Mouse (Mus musculus) adipocyte (in vitro differentiated cells): ENCODE measurements around the gene Kdm4c.
A peak's percentile ranks its signal among the peaks of the same experiment; 100 is the strongest.
"Not testable (repeated sequence)": the region's sequence is repeated elsewhere in the genome, so short reads cannot be mapped to it uniquely, and the experiment has no call there.

ENCODE experiments used
- DNase-seq: peaks from one replicate; pipeline ENCODE4 v3.0.0-alpha.2; 2016; ENCODE audit warnings: low spot score

Kdm4c gene

DNA sequence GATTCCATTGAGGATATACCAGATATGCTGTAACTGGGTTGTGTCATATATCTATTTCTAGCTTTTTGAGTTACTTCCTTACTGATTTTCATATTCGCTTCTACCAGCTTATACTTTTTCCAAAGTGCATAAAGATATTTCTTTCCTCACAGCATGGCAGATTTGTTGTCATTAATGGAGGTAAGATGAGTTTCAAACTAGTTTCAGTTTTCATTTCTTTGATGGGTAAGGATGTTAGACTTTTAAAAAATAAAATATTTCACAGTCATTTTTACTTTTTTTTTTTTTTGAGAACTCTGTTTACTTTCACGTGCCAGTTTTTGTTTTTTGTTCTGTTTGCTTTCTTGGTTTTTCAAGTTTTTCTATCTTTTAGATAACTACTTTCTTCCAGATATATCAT is 70.6 kb downstream of the Kdm4c start:
- no peak for DNase-seq

DNA sequence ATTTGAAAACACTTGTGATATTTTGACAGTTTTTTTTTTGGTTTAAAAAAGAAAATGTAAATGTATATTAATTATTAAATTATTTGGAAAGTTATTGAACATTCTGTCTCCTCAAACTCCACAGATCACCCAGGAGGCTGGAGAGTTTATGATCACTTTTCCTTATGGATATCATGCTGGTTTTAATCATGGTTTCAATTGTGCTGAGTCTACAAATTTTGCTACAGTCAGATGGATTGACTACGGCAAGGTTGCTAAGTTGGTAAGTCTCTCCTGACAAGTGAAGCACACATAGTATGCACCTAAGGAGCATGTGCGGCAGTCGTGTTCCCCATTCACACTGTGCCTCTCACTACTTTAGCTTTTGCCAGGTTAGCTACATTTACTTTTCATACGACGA is 73.1 kb downstream of the Kdm4c start:
- DNase-seq = no peak

DNA sequence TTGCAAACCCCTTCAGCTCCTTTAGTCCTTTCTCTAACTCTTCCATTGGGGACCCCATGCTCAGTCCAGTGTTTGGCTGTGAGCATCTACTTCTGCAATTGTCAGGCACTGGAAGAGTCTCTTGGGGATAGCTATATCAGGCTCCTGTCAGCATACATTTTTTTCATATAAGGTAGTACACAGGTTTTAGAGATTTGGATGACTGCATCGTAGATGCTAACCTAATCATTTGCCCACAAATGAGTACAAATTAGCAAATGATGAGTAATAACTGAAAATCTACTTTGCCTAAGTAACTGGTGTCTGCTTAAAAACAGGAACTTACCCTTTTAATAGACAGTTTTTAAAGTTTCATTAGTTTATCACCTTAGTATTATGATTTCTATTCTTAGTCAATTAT is 77.0 kb downstream of the Kdm4c start:
- no peak for DNase-seq

DNA sequence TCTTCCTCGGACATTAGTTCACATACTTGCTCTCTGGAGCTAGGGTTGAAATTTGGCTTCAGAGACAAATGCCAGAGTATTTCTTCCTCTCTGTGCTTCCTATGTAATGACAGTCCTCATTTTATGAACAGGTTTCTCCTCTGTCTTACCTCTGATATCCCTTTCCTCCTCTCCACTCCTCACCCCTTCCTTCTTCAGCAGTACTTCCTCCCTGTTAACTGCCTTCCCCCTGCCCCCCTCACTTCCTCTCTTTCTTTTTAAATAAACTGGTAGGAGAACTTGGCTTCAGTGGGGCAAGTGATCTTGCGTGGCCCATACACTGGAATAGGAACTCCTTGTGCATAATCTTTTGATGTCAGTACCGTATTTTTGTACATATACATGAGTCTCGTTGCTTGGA is 115.2 kb downstream of the Kdm4c start:
- no peak for DNase-seq

DNA sequence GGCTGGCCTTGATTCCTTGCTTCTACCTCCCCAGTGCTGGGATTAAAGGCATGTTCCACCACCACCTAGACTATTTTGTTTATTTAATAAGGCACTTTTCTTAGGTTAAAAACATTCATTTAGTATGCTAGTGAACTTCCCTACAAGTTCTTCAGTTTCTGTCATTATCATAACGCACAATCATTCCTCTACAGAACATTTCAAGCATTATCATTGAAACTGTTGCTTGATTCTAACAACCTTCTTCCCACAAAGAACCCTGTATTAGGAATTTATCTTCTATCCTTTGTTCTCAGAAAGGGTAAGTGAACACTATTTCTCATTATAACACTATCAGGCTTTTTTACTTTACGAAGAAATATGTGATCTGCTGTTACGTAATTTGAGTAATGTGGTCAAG is 118.0 kb downstream of the Kdm4c start:
- no peak for DNase-seq

DNA sequence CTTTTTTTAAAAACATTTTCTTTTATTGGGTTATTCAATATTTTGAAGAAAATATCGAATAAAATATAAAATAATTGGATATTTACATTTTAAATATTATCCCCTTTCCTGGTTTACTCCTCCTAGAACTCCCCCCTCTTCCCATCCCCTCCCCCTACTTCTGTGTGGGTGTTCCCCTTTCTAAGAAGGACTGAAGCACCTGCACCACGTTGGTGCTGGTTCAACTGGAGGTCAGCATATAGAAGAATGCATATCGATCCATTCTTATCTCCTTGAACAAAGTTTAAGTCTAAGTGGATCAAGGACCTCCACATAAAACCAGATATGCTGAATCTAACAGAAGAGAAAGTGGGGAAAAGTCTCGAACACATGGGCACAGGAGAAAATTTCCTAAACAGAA is 144.3 kb downstream of the Kdm4c start:
- DNase-seq = no peak

DNA sequence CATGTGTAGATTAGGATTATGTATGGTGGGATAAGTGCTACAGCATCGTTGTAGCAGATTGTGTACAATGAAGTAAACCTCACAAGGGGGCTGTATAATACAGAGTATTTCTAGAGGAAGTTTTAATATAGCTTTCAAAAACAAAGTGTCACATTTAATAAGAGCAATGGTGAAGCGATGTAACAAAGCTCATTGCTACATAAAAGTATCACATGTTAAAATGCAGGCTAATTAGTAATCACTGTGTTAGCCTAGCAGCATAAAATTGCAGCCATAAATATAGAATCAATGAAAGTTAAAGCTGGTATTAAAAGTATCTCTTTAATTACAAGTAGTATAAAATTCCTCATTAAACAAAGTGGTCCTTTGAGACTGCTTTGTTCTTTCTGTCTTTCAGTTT is 150.9 kb downstream of the Kdm4c start:
- DNase-seq = no peak

DNA sequence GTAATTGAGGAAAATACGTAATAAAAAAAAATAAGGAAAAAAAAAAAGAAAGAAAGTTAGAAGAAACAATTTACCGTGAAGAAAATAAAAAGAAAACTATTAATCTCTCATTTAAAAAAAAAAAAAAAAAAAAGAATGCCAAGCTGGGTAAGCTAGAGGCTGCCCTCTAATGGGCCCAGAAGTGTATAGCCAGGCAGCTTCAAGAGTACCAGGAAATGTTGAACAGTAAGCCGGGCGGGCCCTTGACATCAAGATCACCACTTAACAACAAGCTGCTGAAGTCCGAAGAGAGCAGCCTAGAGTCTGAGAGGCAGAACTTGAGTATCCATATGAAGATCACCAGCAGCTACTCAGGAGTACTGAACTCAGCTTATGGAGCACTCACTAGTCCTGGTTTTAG is 154.3 kb downstream of the Kdm4c start:
- DNase-seq = peak; percentile 4

DNA sequence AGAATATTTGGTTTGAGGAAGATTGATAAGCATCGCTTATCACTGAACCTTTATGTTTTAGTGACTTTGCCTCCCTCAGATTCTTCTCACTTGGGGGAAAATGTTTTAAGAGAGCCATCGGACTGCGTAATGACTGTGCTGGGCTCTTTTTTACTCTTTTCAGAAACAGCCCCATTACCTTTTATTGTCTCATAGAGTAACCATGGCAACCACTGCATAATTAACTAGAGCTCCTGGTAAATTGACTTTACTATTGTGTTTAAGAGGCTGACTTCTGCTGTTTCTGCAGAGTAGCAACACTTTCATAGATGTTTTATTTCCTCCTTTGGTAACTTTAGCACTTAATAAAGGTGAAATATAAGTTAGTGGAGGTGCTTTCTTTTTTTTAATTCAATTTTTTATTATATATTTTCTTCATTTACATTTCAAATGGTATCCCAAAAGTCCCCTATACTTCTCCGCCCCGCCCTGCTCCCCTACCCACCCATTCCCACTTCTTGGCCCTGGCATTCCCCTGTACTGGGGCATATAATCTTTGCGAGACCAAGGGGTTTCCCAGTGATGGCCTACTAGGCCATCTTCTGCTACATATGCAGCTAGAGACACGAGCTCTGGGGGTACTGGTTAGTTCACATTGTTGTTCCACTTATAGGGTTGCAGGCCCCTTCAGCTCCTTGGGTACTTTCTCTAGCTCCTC is 159.5 kb downstream of the Kdm4c start:
- not testable (repeated sequence) for DNase-seq

DNA sequence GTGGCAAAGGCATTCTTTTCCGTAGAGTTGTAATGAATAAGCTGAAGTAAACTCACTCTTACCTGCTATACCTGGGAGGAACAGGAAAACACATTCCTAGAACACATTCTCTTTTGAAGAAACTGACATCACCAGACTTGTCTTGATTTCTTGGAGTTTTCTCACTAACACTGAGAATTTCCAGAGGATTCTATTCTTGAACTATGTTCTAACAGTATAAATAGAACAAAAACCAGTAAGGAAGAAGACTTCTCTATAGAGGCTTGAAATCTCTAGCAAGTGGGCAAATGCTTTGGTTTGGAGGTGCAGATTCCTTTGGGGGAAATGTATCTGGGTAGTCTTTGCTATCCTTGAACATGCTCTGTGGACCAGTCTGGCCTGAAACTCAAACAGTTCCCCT is 166.4 kb downstream of the Kdm4c start:
- no peak for DNase-seq

DNA sequence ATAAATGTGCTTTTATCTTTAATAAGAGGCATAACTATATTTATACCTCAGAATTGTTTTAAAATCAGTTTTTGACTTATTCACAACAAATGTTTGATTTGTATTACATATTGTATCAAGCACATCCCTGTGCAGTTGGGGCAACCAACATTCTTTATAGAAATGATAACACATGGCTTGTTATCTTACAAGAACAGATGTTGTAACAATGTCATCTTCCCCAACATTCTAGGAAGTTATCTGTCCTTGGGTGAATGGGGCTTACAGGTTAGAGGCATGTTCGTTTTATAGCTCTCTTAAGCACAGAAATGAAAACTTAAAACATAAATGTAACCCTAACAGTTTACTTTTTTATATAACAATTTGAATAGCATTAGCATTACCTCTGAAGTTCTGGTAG is 177.5 kb downstream of the Kdm4c start:
- no peak for DNase-seq
